In genomic region chr8:19724871-19725270, GRCm38 (mm10) we compare ENCODE assay signal across 28 mouse cellular contexts. TPM values are rescaled to one million over a fixed set of nuclear protein-coding genes. Genes with fewer than 3 reads are reported as not detected.
"Had no signal": no experiment of that assay in that cellular context is flagged by ENCODE, and none has a peak within 500 bp of the region (broad histone marks: within the 10 kb centered on the region; RNA-seq: fewer than 3 reads in every experiment).

No protein-coding gene starts in this region.

RNA-seq across cellular contexts. Expression of gene 4930467E23Rik, which starts 4.5 kb away (rescaled TPM):
- polyA plus RNA-seq: limb, embryonic 10.5 days; limb, embryonic 12.5 days; limb, embryonic 13.5 days; limb, embryonic 14.5 days; limb, embryonic 15.5 days; liver, adult 2 months; liver, embryonic 11.5 days; liver, embryonic 12.5 days; liver, embryonic 13.5 days; liver, embryonic 14.5 days; liver, embryonic 15.5 days; liver, embryonic 16.5 days; liver, postnatal 0 days; lung, adult 2 months; lung, embryonic 14.5 days; lung, embryonic 15.5 days; lung, embryonic 16.5 days; macrophage; midbrain, embryonic 10.5 days; midbrain, embryonic 11.5 days; midbrain, embryonic 12.5 days; midbrain, embryonic 13.5 days; midbrain, embryonic 15.5 days; midbrain, embryonic 16.5 days; midbrain, postnatal 0 days; myocyte; neural tube, embryonic 11.5 days; neural tube, embryonic 12.5 days had no signal
